Mouse (Mus musculus) kidney, embryonic 14.5 days (tissue): Measurements from ENCODE around the gene Gm13275. TPM values are rescaled to one million over a fixed set of nuclear protein-coding genes. Genes with fewer than 3 reads are reported as not detected.
"Not testable (repeated sequence)": the region's sequence is repeated elsewhere in the genome, so short reads cannot be mapped to it uniquely, and the experiment has no call there.

Source experiments
- ATAC-seq: fragments of 200-750 bp; cut with Nextera tagmentation; 2 replicates; pipeline ENCODE4 v1.8.0; 2017; ENCODE audit warnings: moderate number of reproducible peaks, mild to moderate bottlenecking, moderate TSS enrichment, moderate library complexity; ENCODE audit not compliant: low FRiP score, low TSS enrichment
- H3K27ac ChIP-seq: fragments of 300-500 bp; sonication (generic); 2 replicates; pipeline ENCODE4 v1.5.1; 2014; ENCODE audit warnings: low read depth, mild to moderate bottlenecking, low read length, moderate library complexity, mixed read lengths
- H3K27me3 ChIP-seq: fragments of 300-500 bp; sonication (generic); 2 replicates; pipeline ENCODE4 v1.6.1; 2014; ENCODE audit warnings: mild to moderate bottlenecking, low read length; ENCODE audit not compliant: control insufficient read depth, insufficient read depth
- H3K36me3 ChIP-seq: fragments of 300-500 bp; sonication (generic); 2 replicates; pipeline ENCODE4 v1.6.1; 2014; ENCODE audit warnings: low read length, mixed read lengths; ENCODE audit not compliant: control insufficient read depth, insufficient read depth
- H3K4me1 ChIP-seq: fragments of 300-500 bp; sonication (generic); 2 replicates; pipeline ENCODE4 v1.6.1; 2014; ENCODE audit warnings: low read length, mixed read lengths; ENCODE audit not compliant: control insufficient read depth, insufficient read depth
- H3K4me2 ChIP-seq: fragments of 300-500 bp; sonication (generic); replicated peaks from 2 replicates; pipeline ENCODE4 v1.6.1; 2014; ENCODE audit warnings: low read depth, mild to moderate bottlenecking, low read length
- H3K4me3 ChIP-seq: fragments of 300-500 bp; sonication (generic); 2 replicates; pipeline ENCODE4 v1.5.1; 2014; ENCODE audit warnings: mild to moderate bottlenecking, low read length
- H3K9ac ChIP-seq: fragments of 300-500 bp; sonication (generic); 2 replicates; pipeline ENCODE4 v1.6.1; 2014; ENCODE audit warnings: low read depth, mild to moderate bottlenecking, low read length, moderate library complexity
- H3K9me3 ChIP-seq: fragments of 300-500 bp; sonication (generic); 2 replicates; pipeline ENCODE4 v1.6.1; 2016; ENCODE audit warnings: low read length; ENCODE audit not compliant: control insufficient read depth
- WGBS: fragments of 180-500 bp; shearing (Covaris S2); extraction: QIAGEN DNeasy Blood & Tissue Kit; methylation state at CpG from one replicate; pipeline ENCODE4 v1.1.7; 2014; 5-methylcytosine and 5-hydroxymethylcytosine counted together
- polyA plus RNA-seq: library from polyadenylated mRNA; unstranded; fragments of >200 nt; fragmentation: Nextera tagmentation; extraction: Ambion mirVana; gene quantifications from 2 replicates; pipeline ENCODE4 v1.2.1, GENCODE M21; 2014

The Gm13275 gene
- polyA plus RNA-seq, 1 experiment from 2014 or later, result not detected

DNA sequence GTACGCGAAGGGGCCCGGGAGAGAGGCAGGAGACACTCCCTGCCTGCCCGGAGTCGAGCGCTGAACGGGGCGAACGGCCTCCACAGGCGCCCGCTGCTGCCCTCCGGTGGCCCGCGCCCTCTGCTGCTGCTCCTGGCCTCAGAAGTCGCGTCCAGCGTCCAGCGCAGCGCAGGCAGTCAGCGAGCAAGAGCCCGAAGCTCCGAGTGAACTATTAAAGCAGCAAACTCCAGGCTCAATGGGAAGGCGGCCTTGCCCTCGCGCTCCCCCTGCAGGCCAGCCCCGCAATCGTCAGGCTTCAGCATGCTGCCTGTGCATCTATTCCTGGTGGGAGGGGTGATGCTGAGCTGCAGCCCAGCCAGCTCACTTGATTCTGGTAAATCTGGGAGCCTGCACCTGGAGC, 8.9 kb upstream of the Gm13275 start, which contains the start of gene Gm13276:
TSS of gene Gm13276 (plus strand) at position 301 of the 400 bp plus-strand sequence.
- H3K27ac ChIP-seq, ATAC-seq: not testable (repeated sequence)
- no CpG with 5 or more reads among the region's 27 CpGs for WGBS

DNA sequence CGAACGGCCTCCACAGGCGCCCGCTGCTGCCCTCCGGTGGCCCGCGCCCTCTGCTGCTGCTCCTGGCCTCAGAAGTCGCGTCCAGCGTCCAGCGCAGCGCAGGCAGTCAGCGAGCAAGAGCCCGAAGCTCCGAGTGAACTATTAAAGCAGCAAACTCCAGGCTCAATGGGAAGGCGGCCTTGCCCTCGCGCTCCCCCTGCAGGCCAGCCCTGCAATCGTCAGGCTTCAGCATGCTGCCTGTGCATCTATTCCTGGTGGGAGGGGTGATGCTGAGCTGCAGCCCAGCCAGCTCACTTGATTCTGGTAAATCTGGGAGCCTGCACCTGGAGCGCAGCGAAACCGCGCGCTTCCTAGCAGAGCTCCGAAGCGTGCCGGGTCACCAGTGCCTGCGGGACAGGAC, 5.9 kb upstream of the Gm13275 start, which contains the start of gene Gm13277:
TSS of gene Gm13277 (plus strand) at position 231 of the 400 bp plus-strand sequence.
- not testable (repeated sequence) for ATAC-seq, H3K9me3 ChIP-seq, H3K9ac ChIP-seq, H3K36me3 ChIP-seq, H3K27me3 ChIP-seq, H3K4me2 ChIP-seq, H3K4me3 ChIP-seq, H3K4me1 ChIP-seq, H3K27ac ChIP-seq
- WGBS, result 0% methylated on average over 1 of the region's 28 CpGs

More for the DNA sequence above, 8.9 kb upstream of the Gm13275 start, which contains the start of gene Gm13276:
- H3K9ac ChIP-seq, H3K9me3 ChIP-seq, H3K4me3 ChIP-seq, H3K36me3 ChIP-seq, H3K27me3 ChIP-seq, H3K4me1 ChIP-seq, H3K4me2 ChIP-seq: not testable (repeated sequence)

DNA sequence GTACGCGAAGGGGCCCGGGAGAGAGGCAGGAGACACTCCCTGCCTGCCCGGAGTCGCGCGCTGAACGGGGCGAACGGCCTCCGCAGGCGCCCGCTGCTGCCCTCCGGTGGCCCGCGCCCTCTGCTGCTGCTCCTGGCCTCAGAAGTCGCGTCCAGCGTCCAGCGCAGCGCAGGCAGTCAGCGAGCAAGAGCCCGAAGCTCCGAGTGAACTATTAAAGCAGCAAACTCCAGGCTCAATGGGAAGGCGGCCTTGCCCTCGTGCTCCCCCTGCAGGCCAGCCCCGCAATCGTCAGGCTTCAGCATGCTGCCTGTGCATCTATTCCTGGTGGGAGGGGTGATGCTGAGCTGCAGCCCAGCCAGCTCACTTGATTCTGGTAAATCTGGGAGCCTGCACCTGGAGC, 3.0 kb upstream of the Gm13275 start, which contains the start of gene Gm13278:
TSS of gene Gm13278 (plus strand) at position 301 of the 400 bp plus-strand sequence.
- H3K9me3 ChIP-seq, ATAC-seq, H3K4me2 ChIP-seq, H3K9ac ChIP-seq, H3K27me3 ChIP-seq, H3K27ac ChIP-seq, H3K4me3 ChIP-seq, H3K36me3 ChIP-seq, H3K4me1 ChIP-seq: not testable (repeated sequence)
- no CpG with 5 or more reads among the region's 28 CpGs for WGBS

DNA sequence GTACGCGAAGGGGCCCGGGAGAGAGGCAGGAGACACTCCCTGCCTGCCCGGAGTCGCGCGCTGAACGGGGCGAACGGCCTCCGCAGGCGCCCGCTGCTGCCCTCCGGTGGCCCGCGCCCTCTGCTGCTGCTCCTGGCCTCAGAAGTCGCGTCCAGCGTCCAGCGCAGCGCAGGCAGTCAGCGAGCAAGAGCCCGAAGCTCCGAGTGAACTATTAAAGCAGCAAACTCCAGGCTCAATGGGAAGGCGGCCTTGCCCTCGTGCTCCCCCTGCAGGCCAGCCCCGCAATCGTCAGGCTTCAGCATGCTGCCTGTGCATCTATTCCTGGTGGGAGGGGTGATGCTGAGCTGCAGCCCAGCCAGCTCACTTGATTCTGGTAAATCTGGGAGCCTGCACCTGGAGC, 2.8 kb downstream of the Gm13275 start, which contains the start of gene Gm13279:
TSS of gene Gm13279 (plus strand) at position 301 of the 400 bp plus-strand sequence.
- H3K27me3 ChIP-seq, H3K36me3 ChIP-seq, ATAC-seq, H3K4me3 ChIP-seq, H3K4me2 ChIP-seq, H3K4me1 ChIP-seq, H3K9me3 ChIP-seq, H3K27ac ChIP-seq, H3K9ac ChIP-seq: not testable (repeated sequence)
- WGBS, result no CpG with 5 or more reads among the region's 28 CpGs

DNA sequence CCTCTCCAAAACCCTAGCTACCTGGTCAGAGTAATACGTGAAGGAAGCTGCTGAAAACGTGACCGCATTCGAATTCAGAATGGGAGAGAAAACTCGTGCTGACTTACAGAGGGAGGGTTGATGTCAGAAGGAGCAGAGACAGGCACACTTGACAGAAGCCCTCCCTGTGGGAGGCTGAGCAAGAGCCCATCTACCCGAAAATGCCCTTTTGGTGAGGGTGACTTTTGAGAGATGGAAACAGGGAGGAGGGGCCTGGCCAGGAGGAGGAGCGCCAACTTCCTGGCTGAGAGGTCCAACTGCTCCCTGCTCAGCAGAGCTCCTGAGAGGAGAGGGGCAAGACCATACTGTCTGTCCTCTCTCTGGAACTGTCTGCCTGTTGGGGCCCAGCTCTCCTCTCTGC, 5.1 kb downstream of the Gm13275 start, which contains the start of gene Gm13285:
TSS of gene Gm13285 (plus strand) at position 301 of the 400 bp plus-strand sequence.
- not testable (repeated sequence) for ATAC-seq, H3K4me3 ChIP-seq, H3K9ac ChIP-seq, H3K4me1 ChIP-seq, H3K4me2 ChIP-seq, H3K27ac ChIP-seq, H3K27me3 ChIP-seq, H3K9me3 ChIP-seq, H3K36me3 ChIP-seq
- WGBS, result 3% methylated on average over 3 of the region's 7 CpGs

DNA sequence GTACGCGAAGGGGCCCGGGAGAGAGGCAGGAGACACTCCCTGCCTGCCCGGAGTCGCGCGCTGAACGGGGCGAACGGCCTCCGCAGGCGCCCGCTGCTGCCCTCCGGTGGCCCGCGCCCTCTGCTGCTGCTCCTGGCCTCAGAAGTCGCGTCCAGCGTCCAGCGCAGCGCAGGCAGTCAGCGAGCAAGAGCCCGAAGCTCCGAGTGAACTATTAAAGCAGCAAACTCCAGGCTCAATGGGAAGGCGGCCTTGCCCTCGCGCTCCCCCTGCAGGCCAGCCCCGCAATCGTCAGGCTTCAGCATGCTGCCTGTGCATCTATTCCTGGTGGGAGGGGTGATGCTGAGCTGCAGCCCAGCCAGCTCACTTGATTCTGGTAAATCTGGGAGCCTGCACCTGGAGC, 8.7 kb downstream of the Gm13275 start, which contains the start of gene Gm13287:
TSS of gene Gm13287 (plus strand) at position 301 of the 400 bp plus-strand sequence.
- H3K27ac ChIP-seq, H3K4me1 ChIP-seq, H3K4me2 ChIP-seq, H3K9me3 ChIP-seq, H3K36me3 ChIP-seq, ATAC-seq, H3K9ac ChIP-seq, H3K4me3 ChIP-seq, H3K27me3 ChIP-seq: not testable (repeated sequence)
- WGBS, result no CpG with 5 or more reads among the region's 29 CpGs

DNA sequence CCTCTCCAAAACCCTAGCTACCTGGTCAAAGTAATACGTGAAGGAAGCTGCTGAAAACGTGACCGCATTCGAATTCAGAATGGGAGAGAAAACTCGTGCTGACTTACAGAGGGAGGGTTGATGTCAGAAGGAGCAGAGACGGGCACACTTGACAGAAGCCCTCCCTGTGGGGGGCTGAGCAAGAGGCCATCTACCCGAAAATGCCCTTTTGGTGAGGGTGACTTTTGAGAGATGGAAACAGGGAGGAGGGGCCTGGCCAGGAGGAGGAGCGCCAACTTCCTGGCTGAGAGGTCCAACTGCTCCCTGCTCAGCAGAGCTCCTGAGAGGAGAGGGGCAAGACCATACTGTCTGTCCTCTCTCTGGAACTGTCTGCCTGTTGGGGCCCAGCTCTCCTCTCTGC, 10.9 kb downstream of the Gm13275 start, which contains the start of gene Gm13288:
TSS of gene Gm13288 (plus strand) at position 301 of the 400 bp plus-strand sequence.
- H3K27ac ChIP-seq, H3K9ac ChIP-seq, H3K4me1 ChIP-seq, H3K27me3 ChIP-seq, H3K9me3 ChIP-seq, ATAC-seq, H3K4me2 ChIP-seq, H3K36me3 ChIP-seq, H3K4me3 ChIP-seq: not testable (repeated sequence)
- no CpG with 5 or more reads among the region's 8 CpGs for WGBS

DNA sequence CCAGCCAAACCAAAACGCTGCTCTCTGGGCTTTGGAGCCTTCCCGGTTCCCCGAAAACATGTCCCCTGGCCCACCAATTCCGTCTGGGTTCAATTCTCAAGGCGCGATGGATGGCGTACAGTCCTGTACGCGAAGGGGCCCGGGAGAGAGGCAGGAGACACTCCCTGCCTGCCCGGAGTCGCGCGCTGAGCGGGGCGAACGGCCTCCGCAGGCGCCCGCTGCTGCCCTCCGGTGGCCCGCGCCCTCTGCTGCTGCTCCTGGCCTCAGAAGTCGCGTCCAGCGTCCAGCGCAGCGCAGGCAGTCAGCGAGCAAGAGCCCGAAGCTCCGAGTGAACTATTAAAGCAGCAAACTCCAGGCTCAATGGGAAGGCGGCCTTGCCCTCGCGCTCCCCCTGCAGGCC, 11.5 kb downstream of the Gm13275 start:
- not testable (repeated sequence) for H3K4me1 ChIP-seq, H3K9ac ChIP-seq, H3K4me3 ChIP-seq, H3K27me3 ChIP-seq, H3K4me2 ChIP-seq, H3K9me3 ChIP-seq, ATAC-seq, H3K36me3 ChIP-seq, H3K27ac ChIP-seq
- WGBS, result 0% methylated on average over 13 of the region's 34 CpGs

DNA sequence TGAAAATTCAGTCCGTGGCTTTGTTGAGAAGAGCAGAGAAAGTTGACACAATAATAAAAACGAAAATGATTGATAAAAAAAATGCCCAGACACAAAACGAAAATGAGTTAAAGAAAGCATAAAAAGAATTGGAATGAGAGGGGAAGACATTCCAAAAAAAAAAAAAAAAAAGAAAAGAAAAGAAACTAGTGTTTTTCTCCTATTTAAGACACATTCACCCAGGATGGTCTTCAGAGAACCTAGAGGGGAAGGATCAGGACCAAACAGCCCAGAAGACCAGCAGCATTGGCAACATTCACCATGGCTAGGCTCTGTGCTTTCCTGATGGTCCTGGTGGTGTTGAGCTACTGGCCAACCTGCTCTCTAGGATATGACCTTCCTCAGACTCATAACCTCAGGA, 21.6 kb downstream of the Gm13275 start, which contains the start of gene Ifna7:
TSS of gene Ifna7 (plus strand) at position 301 of the 400 bp plus-strand sequence.
- H3K27ac ChIP-seq, result no peak within 1 kb of the TSS
- no peaks in the 10 kb centered on the region for H3K27me3 ChIP-seq
- H3K36me3 ChIP-seq, result no peaks in the 10 kb centered on the region
- no peaks in the 10 kb centered on the region for H3K4me1 ChIP-seq
- H3K9ac ChIP-seq, result no peak within 1 kb of the TSS
- 63% methylated on average over 3 of the region's 3 CpGs for WGBS
- no peak for ATAC-seq
- H3K4me3 ChIP-seq, result no peak within 1 kb of the TSS
- H3K4me2 ChIP-seq, result no peak within 1 kb of the TSS
- H3K9me3 ChIP-seq, result no peaks in the 10 kb centered on the region
